Mouse (Mus musculus) spleen, adult 2 months (tissue): ENCODE measurements around the gene Nav2.

Experiments
- CTCF ChIP-seq: fragments of 200-500 bp; IDR thresholded peaks from 2 replicates; pipeline ENCODE4 v1.5.1; 2011; ENCODE audit warnings: mild to moderate bottlenecking, inconsistent platforms; ENCODE audit not compliant: insufficient read depth, insufficient read length, insufficient replicate concordance; ENCODE audit errors: extremely low read depth
- POLR2A ChIP-seq: fragments of 200-500 bp; IDR thresholded peaks from 2 replicates; pipeline ENCODE4 v1.6.1; 2011; ENCODE audit warnings: low read depth, low read length, inconsistent platforms

- TF ChIP-seq POLR2A (no peak), CTCF (no peak)
These were observed 494.0 kb downstream of the Nav2 start for GRCm38 (mm10) chr7:49402526-49402925.
